Mouse (Mus musculus) kidney, postnatal 14 days (tissue): Measurements from ENCODE around the gene Nrap.
A peak's percentile ranks its signal among the peaks of the same experiment; 100 is the strongest.
"Not testable (repeated sequence)": the region's sequence is repeated elsewhere in the genome, so short reads cannot be mapped to it uniquely, and the experiment has no call there.

Experiments
- DNase-seq: peaks from one replicate; pipeline ENCODE4 v3.0.0; 2022; ENCODE audit warnings: mixed read lengths

Gene Nrap

DNA sequence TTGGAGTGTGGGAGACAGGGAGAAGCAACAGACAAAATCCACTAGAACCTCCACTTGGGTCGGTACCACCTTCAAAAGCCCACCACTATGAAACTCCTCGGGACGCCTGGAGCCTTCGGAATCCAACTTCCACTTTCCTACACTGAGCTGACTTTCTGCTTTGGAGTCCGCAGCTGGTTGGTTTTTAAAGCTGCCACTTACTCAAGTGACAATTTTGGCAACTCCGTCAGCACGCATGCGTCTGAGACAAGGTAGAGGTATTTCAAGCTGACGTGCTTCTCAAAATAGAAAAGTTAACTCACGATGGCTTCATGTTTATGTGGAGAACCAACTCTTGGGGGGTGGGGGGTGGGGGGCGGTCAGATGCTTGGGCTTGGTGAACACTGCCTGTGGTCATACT, at the start of gene Nrap:
TSS of gene Nrap (minus strand) at position 159 of the 400 bp plus-strand sequence.
- DNase-seq = no peak

DNA sequence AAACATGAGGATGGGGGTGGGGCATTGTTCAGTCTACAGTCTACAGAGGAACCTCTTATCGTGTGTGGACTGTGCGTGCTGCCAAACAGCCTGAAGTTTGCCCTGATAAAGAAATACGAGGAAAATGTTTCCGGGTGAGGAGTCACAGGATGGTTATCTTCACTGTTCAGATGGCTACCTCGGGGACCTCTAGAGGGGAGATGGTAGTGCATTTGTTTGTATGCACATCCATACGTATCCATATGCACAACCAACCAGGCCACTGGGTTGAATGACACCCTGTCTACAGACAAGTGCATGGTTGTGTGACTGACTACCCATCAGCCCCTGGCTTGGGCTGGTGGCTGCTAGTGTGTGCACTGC, 49.2 kb upstream of the Nrap start:
- no peak for DNase-seq

GRCm38 (mm10) chr19:56438357-56439071, 48.7 kb upstream of the Nrap start:
- DNase-seq = peak; percentile 51

- DNase-seq = no peak
Observed at GRCm38 (mm10) chr19:56436380-56436779, 46.5 kb upstream of the Nrap start.

DNA sequence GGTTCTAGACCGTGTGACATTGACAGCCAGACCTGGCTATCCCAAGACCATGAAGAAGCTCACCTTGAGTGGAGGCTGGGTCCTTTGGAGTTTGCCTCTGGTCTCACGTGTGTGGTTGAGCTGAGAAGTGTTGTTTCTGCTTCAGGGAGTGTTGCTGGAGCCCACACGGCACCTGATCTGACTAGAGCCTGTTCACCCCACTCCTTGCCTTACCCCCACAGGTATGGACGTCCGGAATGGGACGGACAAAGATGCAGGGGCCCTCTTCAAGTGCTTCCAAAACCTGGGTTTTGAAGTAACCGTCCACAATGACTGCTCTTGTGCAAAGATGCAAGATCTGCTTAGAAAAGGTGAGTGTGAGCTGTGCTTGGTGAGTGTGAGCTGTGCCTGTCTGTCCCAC, 43.7 kb upstream of the Nrap start:
- DNase-seq = no peak

- DNase-seq = no peak
Observed at GRCm38 (mm10) chr19:56432706-56433105, 42.9 kb upstream of the Nrap start.

- DNase-seq = no peak
Observed at GRCm38 (mm10) chr19:56430369-56430768, 40.5 kb upstream of the Nrap start.

DNA sequence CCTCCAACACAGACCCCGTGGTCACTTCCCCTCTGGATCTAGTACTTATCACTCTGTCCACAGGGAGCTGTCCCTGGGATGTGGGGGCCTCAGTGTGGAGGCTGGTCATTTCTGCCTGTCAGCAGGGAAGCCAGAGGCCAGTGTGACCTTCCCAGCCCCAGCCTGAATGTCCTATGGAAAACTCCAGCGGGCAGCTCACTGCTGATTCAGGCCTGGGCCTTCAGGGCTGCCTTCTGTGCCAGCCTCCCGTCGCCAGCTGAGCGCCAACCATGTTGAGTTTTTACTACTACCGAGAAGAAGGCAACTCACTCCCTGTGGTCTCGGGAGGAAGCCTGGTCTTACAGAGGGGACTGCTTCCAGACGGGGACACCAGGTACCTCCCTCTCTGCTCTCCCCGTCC, 35.7 kb upstream of the Nrap start:
- DNase-seq = peak; percentile 48

GRCm38 (mm10) chr19:56424606-56425395, 35.0 kb upstream of the Nrap start:
- peak; percentile 44 for DNase-seq

DNA sequence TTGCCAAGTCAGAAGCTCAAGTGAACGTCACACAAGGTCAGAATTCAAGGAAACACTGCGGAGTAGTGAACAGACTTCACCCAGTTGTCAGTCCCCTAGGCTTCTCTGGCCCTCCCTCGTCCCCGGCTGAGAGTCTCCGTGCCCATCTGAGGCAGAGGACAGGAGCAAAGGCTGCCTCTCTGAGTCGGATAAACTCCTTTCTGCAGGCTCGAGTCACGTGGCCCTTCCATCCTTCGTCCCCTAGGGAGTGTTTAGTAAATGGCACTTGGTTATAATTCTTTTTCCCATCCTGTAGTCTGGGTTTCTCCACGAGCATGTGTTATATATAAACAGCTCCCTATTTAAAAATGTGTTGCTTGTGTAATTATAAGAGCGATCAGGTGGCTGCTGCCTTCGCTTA, 33.5 kb upstream of the Nrap start:
- peak; percentile 45 for DNase-seq

- peak; percentile 92 for DNase-seq
Observed at GRCm38 (mm10) chr19:56422476-56423338, 32.9 kb upstream of the Nrap start.

DNA sequence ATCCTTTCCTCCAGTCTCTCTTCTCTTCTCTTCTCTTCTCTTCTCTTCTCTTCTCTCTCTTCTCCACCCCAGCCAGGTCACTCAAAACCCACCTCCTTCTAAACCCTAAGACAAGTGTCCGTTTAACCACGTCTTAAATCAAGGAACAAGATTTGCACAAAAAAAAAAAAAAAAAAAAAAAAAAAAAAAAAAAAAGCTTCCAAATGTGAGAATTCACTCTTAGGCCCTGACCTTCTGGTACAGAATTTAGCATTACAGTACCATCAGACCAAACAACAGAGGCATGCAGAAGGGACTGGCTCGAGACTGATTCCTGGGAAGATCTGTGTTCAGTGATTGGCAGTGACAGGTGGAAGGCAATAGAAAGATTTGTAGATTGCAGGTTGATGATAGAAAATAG, 30.5 kb upstream of the Nrap start:
- DNase-seq = no peak

DNA sequence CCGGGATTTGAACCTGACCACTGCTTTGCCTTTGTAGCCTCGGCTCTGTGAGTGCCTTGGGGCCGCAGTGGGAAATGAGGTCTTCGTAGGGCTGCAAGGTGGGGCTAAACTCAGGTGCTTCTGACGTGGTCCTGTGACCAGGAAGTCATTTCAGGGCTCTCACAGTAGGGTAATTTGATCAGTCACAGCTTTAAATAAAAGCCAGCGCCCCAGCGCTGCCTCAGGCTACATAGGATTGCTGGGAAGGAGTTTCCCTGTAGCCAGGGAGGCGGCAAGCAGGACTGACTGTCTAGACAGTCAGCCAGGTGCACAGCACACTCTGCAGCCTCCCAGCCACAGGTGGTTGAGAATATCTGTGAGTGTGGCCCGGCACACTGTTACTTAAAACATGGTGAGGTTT, 29.6 kb upstream of the Nrap start:
- no peak for DNase-seq

DNA sequence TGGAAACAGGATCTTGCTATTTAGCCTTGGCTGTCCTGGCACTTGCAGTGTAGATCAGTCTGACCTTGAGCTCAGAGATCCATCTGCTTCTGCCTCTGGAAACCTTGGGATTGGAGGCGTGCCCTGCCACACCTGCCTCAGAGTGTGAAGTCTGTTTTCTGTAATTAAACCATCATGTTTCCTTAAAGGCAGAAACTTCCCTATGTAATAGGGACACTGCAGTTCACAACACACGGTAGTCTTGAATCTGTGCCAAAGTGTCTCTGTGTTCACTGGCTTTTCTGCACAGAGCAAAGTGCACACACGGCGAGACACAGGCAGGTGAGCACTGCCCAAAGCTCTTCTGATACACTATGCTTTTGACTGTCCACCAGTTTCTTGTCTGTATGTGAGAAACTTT, 28.6 kb upstream of the Nrap start:
- DNase-seq = peak; percentile 38

GRCm38 (mm10) chr19:56409884-56410283, 20.0 kb upstream of the Nrap start:
- not testable (repeated sequence) for DNase-seq

DNA sequence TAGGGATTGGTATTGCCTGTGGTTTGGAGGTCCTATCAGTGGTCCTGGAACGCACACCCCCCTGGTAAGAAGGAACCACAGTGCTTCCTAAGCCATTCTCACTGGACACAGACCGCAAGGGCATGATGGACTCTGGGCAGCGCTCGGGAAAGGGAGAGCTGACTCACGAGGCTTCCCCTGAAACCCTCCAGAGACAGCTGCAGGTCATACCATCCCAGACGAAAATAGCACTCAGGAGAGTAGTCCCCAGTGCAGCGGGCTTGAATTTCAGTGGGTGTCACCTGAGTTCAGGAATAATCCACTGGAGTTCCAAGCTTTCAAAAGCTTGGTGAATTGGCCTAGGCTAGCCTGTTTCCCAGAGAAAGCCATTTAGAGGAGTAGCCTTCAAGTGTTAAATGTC, 16.7 kb upstream of the Nrap start:
- DNase-seq = no peak

- no peak for DNase-seq
Observed at GRCm38 (mm10) chr19:56405824-56406223, 16.0 kb upstream of the Nrap start.

DNA sequence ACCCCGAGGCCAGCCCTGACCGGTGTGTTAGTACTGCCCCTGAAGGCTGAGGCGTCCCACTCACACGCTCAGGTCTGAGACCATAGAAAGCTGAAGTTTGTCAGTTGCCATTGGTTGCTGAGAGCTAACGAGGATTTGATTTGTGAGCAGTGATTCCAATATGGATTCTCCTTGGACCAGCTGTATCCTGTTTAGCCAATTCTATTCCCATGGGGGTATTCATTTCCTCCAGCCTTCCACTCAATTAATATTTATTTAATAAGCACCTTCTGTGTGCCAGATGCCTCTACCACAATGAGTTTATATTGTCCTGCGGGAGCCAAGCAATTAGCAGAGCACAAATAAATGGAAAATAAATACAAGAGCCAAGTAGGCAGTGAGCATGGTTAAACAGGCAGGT, 12.0 kb upstream of the Nrap start:
- DNase-seq = no peak

- DNase-seq = peak; percentile 79
Observed at GRCm38 (mm10) chr19:56400200-56400599, 10.4 kb upstream of the Nrap start.

GRCm38 (mm10) chr19:56398528-56398795, 8.6 kb upstream of the Nrap start:
- DNase-seq = no peak

GRCm38 (mm10) chr19:56397663-56398527, 8.1 kb upstream of the Nrap start:
- DNase-seq = no peak
